Mouse (Mus musculus): ENCODE data around the gene Itprid1. TPM values are rescaled to one million over a fixed set of nuclear protein-coding genes. Genes with fewer than 3 reads are reported as not detected.

Itprid1 gene
- polyA plus RNA-seq, 1 experiment = not detected

- Histone ChIP-seq H3K36me3 (replicated peaks; ENCODE audit: low read length) (no peaks in the 10 kb centered on the region), H3K27me3 (replicated peaks) (no peaks in the 10 kb centered on the region), H3K4me3 (replicated peaks) (no peak overlapping the region), H3K9me3 (no peaks in the 10 kb centered on the region), H3K4me1 (no peaks in the 10 kb centered on the region)
- TF ChIP-seq FLI1 (IDR thresholded peaks at IDR 0.05; ENCODE audit: low read length) = no peak
- TF ChIP-seq GATA1 (IDR thresholded peaks at IDR 0.05; ENCODE audit: borderline replicate concordance, low read length) = no peak
Measured at GRCm38 (mm10) chr6:55950345-55951110, 113.8 kb downstream of the Itprid1 start.

- H3K27me3 ChIP-seq (replicated peaks) = no peaks in the 10 kb centered on the region
- TF ChIP-seq GATA1 (IDR thresholded peaks at IDR 0.05; ENCODE audit: borderline replicate concordance, low read length) (no peak), FLI1 (IDR thresholded peaks at IDR 0.05; ENCODE audit: low read length) (no peak)
Measured at GRCm38 (mm10) chr6:55972998-55973397, 136.3 kb downstream of the Itprid1 start.

GRCm38 (mm10) chr6:55979766-55980165, 143.1 kb downstream of the Itprid1 start:
- H3K27me3 ChIP-seq (replicated peaks) = no peaks in the 10 kb centered on the region
- H3K36me3 ChIP-seq (replicated peaks; ENCODE audit: low read length) = no peaks in the 10 kb centered on the region
- H3K9me3 ChIP-seq = no peaks in the 10 kb centered on the region
- H3K4me3 ChIP-seq (replicated peaks) = no peak overlapping the region
- no peak for TF ChIP-seq FLI1 (IDR thresholded peaks at IDR 0.05; ENCODE audit: low read length)
- H3K4me1 ChIP-seq = no peaks in the 10 kb centered on the region

More at GRCm38 (mm10) chr6:55972998-55973397, 136.3 kb downstream of the Itprid1 start:
- no peaks in the 10 kb centered on the region for H3K4me1 ChIP-seq
- H3K36me3 ChIP-seq (replicated peaks; ENCODE audit: low read length) = no peaks in the 10 kb centered on the region
- H3K4me3 ChIP-seq (replicated peaks) = no peak overlapping the region
- H3K9me3 ChIP-seq = no peaks in the 10 kb centered on the region

GRCm38 (mm10) chr6:56008711-56009110, 172.0 kb downstream of the Itprid1 start:
- no peaks in the 10 kb centered on the region for H3K36me3 ChIP-seq (replicated peaks; ENCODE audit: low read length)
- no peak overlapping the region for H3K4me3 ChIP-seq (replicated peaks)
- no peaks in the 10 kb centered on the region for H3K27me3 ChIP-seq (replicated peaks)
- TF ChIP-seq FLI1 (IDR thresholded peaks at IDR 0.05; ENCODE audit: low read length) = no peak
- no peaks in the 10 kb centered on the region for H3K9me3 ChIP-seq
- no peaks in the 10 kb centered on the region for H3K4me1 ChIP-seq

GRCm38 (mm10) chr6:56012384-56012783, 175.7 kb downstream of the Itprid1 start:
- Histone ChIP-seq H3K9me3 (no peaks in the 10 kb centered on the region), H3K4me1 (no peaks in the 10 kb centered on the region), H3K36me3 (replicated peaks; ENCODE audit: low read length) (no peaks in the 10 kb centered on the region), H3K4me3 (replicated peaks) (no peak overlapping the region), H3K27me3 (replicated peaks) (no peaks in the 10 kb centered on the region)
- TF ChIP-seq FLI1 (IDR thresholded peaks at IDR 0.05; ENCODE audit: low read length) = no peak
- no peak for TF ChIP-seq GATA1 (IDR thresholded peaks at IDR 0.05; ENCODE audit: borderline replicate concordance, low read length)

- TF ChIP-seq FLI1 (IDR thresholded peaks at IDR 0.05; ENCODE audit: low read length) = no peak
- TF ChIP-seq GATA1 (IDR thresholded peaks at IDR 0.05; ENCODE audit: borderline replicate concordance, low read length) = no peak
- H3K4me1 ChIP-seq = no peaks in the 10 kb centered on the region
Measured at GRCm38 (mm10) chr6:56017291-56017994, 180.7 kb downstream of the Itprid1 start, which contains the start of gene Ppp1r17. TSS of gene Ppp1r17 (plus strand) at chr6:56017497.

GRCm38 (mm10) chr6:56019632-56020031, 182.9 kb downstream of the Itprid1 start:
- no peak for TF ChIP-seq FLI1 (IDR thresholded peaks at IDR 0.05; ENCODE audit: low read length)
- no peak for TF ChIP-seq GATA1 (IDR thresholded peaks at IDR 0.05; ENCODE audit: borderline replicate concordance, low read length)
- H3K4me1 ChIP-seq = no peaks in the 10 kb centered on the region
- H3K9me3 ChIP-seq = no peaks in the 10 kb centered on the region; the same call in 1 of the 2 replicates
- H3K36me3 ChIP-seq (replicated peaks; ENCODE audit: low read length) = no peaks in the 10 kb centered on the region
- no peak overlapping the region for H3K4me3 ChIP-seq (replicated peaks)
- no peaks in the 10 kb centered on the region for H3K27me3 ChIP-seq (replicated peaks)

More at GRCm38 (mm10) chr6:56017291-56017994, 180.7 kb downstream of the Itprid1 start, which contains the start of gene Ppp1r17:
- Histone ChIP-seq H3K4me3 (replicated peaks) (no peak within 1 kb of the TSS), H3K27me3 (replicated peaks) (no peaks in the 10 kb centered on the region), H3K9me3 (no peaks in the 10 kb centered on the region; the same call in 1 of the 2 replicates), H3K36me3 (replicated peaks; ENCODE audit: low read length) (no peaks in the 10 kb centered on the region)

- Histone ChIP-seq H3K27me3 (replicated peaks) (no peaks in the 10 kb centered on the region), H3K4me3 (replicated peaks) (no peak overlapping the region), H3K36me3 (replicated peaks; ENCODE audit: low read length) (no peaks in the 10 kb centered on the region), H3K4me1 (no peaks in the 10 kb centered on the region), H3K9me3 (no peaks in the 10 kb centered on the region)
- TF ChIP-seq GATA1 (IDR thresholded peaks at IDR 0.05; ENCODE audit: borderline replicate concordance, low read length) (no peak), FLI1 (IDR thresholded peaks at IDR 0.05; ENCODE audit: low read length) (no peak)
Measured at GRCm38 (mm10) chr6:56025533-56025932, 188.8 kb downstream of the Itprid1 start.

- Histone ChIP-seq H3K27me3 (replicated peaks) (no peaks in the 10 kb centered on the region), H3K9me3 (no peaks in the 10 kb centered on the region), H3K4me3 (replicated peaks) (no peak overlapping the region), H3K36me3 (replicated peaks; ENCODE audit: low read length) (no peaks in the 10 kb centered on the region), H3K4me1 (no peaks in the 10 kb centered on the region)
- TF ChIP-seq FLI1 (IDR thresholded peaks at IDR 0.05; ENCODE audit: low read length) (no peak), GATA1 (IDR thresholded peaks at IDR 0.05; ENCODE audit: borderline replicate concordance, low read length) (no peak)
Measured at GRCm38 (mm10) chr6:56027318-56027717, 190.6 kb downstream of the Itprid1 start.

- Histone ChIP-seq H3K27me3 (replicated peaks) (no peaks in the 10 kb centered on the region), H3K9me3 (no peaks in the 10 kb centered on the region), H3K36me3 (replicated peaks; ENCODE audit: low read length) (no peaks in the 10 kb centered on the region), H3K4me3 (replicated peaks) (no peak overlapping the region), H3K4me1 (no peaks in the 10 kb centered on the region)
- TF ChIP-seq FLI1 (IDR thresholded peaks at IDR 0.05; ENCODE audit: low read length) = no peak
- TF ChIP-seq GATA1 (IDR thresholded peaks at IDR 0.05; ENCODE audit: borderline replicate concordance, low read length) = no peak
Measured at GRCm38 (mm10) chr6:56027966-56028365, 191.3 kb downstream of the Itprid1 start.

Other genes with a start within 250 kb of the Itprid1 start
- not detected in 2 replicates for gene Neurod6, start 155.6 kb upstream of the Itprid1 start, polyA plus RNA-seq (2012; ENCODE audit: insufficient read depth, low replicate concordance)
- not detected in 2 replicates for gene Ppp1r17, start 180.6 kb downstream of the Itprid1 start, polyA plus RNA-seq (2012; ENCODE audit: insufficient read depth, low replicate concordance)